Mouse (Mus musculus): ENCODE data around the gene Tnfrsf26.

Gene Tnfrsf26

DNA sequence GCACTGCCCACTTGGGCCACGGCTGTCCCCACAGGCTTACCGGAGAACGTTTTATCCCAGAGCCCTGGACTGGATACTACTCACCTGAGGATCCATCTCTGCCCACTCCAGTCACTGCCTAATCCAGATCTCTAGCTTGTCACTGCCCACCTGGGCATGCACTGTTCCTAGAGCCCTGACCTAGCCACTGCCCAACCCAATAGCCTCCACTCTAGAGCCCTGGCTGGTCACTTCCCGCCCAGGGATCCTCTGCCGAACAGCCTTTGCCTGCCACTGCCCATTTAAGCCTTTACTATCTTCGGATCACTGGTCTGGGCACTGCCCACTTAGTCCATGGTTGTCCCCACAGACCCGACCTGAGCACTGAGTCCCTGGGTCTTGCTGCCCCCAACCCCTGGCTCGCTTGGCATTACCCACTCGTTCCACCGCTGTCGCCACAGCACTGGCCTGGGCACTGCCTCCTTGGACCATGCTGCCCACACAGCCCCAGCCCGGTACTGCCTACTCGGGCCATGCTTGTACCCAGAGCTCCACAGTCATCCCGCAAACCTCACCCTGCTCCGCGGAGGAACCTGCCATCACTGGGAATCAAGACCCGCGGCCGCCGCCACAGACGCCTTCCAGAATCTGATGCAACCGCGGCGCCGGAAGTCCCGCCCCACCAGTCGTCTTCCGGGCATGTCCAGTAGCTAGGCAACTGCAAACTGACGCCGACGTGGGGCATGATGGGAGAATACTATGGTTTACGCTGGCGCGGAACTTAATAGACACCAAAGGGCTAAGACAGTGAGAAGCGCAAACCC is 28.9 kb downstream of the Tnfrsf26 start, which contains the start of gene Cars:
TSS of gene Cars (minus strand) at position 663 of the 803 bp plus-strand sequence.
- peak; percentile 97 for DNase-seq

DNA sequence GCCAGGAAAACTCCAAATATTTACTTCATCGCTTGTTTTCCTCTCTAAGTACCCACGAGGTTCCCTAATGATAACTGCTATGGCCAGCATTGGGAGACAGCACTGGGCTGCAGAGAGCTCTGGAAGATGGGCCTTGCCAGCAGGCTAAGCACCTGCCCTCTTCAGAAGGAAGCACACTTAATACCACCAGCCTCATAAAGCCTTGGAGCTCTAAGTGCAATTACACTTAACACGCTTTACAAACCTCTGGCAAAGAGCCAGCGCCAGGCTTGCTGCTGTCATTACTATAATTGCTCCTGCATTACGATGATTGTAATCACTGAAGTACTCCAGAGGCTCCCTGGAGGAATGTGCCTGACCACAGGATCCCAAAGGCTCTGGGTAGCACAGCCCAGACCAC is 33.7 kb downstream of the Tnfrsf26 start:
- DNase-seq, result peak; percentile 43 to 61

DNA sequence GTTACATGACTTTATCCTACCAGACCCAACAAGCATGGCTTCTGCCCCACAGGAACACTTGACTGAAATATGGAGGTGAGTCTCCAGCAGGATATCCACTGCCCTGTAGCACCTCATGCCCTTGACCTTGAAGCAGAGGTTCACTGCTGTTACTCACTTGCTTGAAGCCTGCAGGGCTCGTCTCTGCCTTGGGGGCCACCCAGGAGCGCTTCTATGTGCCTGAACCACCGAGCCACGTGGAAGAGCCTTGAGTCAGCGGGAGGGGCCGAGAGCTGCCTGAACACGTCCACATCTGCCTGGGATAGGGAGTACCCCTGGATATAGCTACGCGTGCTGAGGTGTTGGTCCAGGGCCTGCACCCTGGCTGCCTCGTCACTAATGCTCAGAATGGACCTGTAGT is 36.3 kb downstream of the Tnfrsf26 start:
- no peak for DNase-seq

DNA sequence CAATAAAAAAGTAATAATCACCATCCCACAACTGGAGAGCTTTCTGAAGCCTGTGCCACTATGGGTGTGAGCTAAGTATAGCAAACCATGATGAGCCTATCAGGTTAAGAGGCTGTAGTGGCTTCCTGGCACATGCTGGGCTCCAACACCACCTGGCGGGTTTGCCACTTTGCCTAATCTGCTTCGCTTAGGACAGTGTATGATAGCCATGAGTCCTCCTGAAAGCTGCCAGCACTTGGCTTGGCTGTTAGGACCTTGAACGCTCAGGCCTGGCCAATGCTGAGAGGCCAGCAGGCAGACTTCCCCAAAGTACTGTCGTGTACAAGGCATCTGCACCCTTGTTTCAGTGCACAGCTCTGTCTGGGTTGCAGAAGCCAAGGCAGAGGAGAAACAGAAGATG is 40.5 kb downstream of the Tnfrsf26 start:
- no peak for DNase-seq

DNA sequence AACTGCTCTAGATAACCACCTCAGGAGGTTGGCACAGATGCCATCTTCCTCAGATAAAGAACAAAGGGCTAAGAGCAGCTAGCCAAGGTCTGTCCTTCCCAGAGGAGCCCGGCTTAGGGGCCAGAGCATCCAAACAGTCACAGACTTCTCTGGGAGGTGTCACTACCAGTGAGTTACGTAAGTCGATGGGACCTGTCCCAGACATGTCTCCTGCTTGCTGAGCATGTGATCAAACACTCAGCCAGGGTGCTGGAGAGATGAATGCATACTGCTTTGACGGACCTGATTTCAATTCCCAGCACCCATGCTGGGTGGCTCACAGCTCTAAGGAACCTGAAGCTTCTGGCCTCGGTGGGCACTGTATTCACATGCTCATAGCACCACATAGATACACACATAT is 40.9 kb downstream of the Tnfrsf26 start:
- no peak for DNase-seq

DNA sequence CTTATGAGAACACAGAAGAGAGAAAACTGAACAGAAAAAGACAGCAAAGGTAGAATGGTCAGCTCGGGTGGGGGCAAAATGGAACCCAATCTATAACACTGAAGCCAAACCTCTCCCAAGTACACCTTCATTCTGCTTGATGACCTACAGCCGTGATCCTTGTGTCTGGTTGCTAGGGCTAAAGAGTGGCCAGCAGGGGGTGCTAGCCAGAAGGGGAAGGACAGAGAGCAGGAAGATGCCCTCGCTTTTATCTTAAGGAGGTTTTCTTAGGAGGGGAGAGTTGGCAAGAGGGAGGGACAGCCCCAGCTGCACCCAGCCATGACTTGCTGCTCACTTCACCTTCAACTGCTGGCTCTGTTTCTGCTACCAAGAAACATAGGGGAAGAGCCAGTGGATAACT is 44.6 kb downstream of the Tnfrsf26 start:
- peak; percentile 87 for DNase-seq

DNA sequence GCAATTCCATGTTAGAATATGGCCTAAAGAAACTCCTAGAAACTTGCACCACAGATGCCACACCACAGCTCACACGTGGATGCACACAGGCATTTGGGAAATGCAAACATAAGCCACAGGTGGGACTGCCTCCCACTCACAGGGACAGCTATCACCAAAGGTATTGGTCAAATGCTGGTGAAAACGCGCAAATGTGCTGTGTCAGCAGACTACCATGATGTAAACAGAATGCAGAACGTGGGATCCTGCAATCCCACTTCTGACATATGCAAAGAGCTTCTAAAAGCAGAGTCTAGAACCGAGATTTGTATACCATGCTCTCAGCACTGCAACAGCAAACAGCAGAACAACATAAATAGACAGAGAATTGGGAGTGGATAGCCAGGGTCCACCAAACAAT is 45.5 kb downstream of the Tnfrsf26 start:
- DNase-seq, result no peak

DNA sequence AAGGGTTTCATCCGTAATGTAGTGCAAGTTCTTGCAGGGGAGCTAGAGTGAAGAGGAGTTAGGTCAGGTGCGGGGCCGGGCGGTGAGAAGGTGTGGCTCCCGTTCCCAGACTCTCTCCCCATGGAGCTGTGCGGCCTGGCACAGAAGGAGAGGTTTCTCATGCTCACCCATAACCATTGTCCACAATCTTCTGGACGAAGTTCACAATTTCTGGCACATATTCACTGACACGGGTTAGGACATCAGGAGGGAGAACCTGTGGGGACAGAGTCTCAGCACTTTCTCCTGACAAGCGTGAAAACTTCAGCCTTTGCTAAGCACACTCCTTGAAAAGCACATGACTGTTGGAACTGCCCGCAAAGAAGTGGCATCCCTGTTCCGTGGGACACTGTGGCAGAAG is 52.8 kb downstream of the Tnfrsf26 start:
- DNase-seq, result no peak

DNA sequence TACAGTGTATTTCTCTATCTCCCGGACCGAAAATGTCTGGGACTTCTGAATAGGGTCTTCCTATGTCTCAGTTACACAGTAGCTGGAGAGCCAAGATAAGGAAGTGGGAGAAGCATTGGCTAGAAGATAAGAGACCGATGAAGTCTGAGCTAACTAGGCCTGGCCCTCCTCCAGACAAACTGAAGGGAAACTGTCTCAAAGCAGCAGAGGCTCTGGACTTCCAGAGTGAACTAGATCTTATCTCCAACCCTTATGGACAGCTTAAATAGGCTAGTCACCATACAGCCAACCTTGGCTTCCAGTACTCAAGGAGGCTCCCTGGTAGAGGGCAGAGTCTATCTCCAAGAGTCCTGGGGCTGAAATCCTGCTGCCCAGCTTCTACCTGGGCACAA is 62.9 kb downstream of the Tnfrsf26 start:
- no peak for DNase-seq

DNA sequence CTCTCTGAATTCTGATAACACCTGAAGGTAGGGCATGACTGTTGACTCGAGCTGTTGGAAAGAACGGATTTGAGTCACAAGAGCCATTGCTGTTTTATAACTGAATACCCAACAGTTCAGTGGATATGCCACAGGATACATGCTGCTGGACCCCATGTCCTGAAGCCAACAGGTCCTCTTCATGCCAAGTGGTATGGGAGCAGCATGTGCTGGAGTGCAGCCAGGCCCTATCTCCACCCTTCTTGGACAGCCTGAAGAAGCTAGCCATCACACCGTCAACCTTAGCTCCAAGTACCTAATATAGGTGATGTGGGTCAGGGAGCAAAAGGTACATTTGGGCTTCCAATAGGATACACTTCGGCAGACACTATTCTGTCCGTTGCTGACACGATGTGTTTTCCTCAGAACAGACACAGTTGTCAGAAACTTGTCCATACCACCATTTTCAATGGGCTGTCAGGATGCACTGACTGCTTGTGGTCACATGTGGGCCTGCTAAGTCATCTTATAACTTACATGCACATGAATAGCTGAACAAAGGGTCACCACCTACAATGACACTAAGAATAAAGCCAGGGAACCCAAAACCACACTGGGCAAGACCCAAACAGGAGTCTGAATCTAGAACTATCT is 63.4 kb downstream of the Tnfrsf26 start:
- no peak for DNase-seq

DNA sequence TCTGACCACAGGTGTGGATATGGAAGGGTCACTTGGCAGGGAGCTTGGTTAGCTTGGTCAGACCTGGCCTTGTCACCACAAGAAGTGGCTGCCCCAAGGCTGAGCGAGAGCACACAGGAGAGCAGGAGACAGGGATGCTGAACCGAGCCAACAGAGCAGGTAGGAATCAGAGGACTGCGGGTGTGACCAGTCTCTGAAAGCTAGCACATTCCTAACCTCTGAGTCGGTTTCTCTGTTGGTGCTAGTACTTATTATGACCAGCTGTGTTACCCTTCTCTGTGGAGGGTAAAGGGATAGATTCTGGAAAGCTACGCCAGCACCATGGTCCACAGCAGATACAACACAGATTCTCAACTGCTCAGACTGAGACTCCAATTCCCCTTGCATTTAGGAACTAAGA is 64.7 kb downstream of the Tnfrsf26 start:
- DNase-seq, result no peak
